Mouse (Mus musculus) skeletal muscle tissue, adult 2 months (tissue): ENCODE measurements around the gene 1700001O22Rik.

Experiments used
- DNase-seq: peaks from one replicate; pipeline ENCODE4 v3.0.0-alpha.2; 2012; ENCODE audit warnings: low read depth, low spot score

1700001O22Rik gene

DNA sequence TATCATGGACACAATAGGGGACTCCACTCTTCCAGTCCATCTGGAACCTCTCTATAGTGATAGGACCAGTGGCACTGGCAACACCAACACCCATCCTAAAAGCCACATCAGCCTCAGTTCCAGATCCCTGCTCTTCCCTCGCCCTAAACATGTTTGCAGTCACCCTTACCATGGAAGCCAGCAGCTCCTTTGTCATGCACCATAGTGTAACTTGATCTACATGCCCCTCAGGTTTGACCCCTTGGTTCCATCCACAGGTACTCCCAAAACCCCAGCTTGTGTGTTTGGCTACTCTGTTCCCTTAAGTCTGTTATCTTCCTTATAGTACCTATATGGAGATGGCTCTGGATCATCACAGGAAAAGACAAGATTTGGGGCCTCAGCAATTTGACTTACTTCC lies 12.9 kb upstream of the 1700001O22Rik start:
- DNase-seq, result no peak

DNA sequence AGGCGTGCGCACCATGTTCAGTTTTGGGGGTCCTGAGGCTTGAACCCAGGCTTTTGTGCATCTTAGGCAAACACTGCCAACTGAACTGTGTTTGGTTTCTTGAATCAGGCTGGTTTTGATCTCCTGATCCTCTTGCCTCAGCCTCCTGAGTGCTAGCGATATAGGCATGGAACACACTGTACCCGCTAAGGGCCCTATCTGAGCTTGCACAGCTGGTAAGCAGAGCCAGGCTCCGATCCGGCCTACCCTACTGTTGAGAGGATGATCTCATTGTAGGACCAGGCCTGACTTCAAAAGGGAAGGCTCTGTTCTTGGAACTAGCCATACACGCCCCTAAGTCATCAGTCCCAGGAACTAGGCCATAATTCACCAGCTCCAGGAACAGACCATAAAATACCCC lies 7.1 kb upstream of the 1700001O22Rik start:
- DNase-seq, result no peak

DNA sequence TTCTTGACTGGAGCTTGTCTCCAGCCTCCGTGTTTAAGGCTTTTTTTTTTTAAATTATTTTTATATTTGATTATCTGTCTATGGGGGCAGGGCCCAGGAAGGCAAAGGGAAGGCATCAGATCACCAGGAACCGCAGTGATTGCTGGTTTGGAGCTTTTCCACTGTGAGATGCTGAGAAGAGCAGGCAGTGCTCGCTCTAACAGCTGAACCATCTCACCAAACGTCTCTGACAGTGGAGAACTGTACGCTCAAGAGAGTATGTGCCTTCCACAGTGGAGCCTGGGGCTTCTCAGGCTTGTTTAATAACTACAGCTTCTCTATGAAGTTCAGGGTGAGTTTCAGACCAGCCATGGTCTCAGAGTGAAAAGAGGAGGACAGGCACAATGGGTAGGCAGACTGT lies 6.0 kb upstream of the 1700001O22Rik start:
- DNase-seq, result no peak

GRCm38 (mm10) chr2:30808296-30808655 lies 4.8 kb upstream of the 1700001O22Rik start:
- DNase-seq, result no peak

DNA sequence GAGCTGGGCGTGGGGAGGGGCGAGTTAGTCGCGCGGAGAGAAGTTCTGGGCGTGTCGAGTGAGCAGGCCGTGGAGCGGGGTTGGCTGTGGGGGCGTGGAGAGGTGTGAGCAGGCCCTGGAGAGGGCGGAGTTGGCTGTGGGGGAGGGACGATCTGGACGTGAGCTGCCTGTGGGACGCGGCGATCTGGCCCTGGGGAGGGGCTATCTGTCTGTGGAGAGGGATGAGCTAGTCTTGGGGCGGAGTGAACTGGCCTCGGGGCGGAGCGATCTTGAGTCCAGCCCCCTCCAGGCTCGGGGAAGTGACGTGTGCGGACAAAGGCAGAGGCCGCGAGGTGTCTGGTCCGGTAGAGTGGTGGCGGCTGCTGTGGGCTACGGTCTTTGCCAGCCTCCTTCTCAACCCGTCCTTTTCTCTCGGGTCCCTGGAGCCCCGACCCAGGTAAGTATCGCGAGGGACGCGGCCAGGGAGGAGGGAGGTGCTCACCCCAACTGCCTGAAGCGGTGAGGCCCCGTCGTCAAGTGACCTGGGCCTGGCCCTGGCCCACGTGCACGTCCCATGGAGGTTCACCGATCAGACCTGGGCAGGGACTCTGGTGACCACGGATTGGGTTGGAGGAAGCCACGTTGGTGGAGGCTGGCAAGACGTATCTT lies 4.3 kb upstream of the 1700001O22Rik start, which contains the start of gene Ntmt1:
Ntmt1 (plus strand) TSS at position 179 of the 648 bp plus-strand sequence.
- peak; percentile 99 for DNase-seq

GRCm38 (mm10) chr2:30807147-30807647 lies 3.7 kb upstream of the 1700001O22Rik start:
- no peak for DNase-seq

- no peak for DNase-seq
Observed at GRCm38 (mm10) chr2:30805983-30806382, 2.5 kb upstream of the 1700001O22Rik start.

DNA sequence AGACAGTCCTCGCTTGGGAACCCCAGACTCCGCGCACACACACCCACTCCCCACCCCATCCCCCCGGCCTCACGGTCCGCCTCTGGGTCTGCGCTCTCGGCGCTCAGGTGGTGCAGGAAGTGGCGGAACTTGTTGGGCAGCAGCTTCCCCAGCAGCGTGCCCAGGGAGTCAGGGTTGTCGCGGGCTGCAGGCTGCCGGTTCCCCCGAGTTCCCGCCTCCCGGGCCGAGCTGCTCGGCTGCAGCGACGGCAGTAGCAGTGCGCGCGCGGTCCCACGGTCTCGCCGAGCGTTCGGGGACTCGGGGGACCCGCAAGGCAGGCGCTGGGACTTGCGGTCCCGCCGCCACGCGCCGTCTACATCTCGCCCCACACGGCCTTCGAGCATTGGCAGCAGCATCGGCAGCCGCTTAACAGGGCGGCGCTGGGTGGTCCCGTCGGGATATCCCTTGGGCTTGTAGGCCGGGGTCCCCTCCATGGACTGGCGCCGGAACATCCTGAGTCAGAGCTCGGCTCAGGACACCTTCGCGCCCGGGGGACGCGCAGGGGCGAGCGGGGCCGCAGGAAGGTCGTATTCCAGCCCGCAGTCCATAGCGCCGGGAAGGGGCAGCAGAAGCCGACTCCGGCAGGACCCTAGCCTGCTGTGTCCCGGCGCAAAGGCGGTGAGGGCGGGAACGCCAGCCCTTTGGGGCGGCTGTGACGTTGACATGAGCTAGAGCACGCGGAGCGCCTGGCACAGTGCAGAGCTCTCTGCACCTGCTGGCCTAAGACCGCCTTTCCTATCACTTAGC lies 2.2 kb downstream of the 1700001O22Rik start:
- peak; percentile 42 for DNase-seq

DNA sequence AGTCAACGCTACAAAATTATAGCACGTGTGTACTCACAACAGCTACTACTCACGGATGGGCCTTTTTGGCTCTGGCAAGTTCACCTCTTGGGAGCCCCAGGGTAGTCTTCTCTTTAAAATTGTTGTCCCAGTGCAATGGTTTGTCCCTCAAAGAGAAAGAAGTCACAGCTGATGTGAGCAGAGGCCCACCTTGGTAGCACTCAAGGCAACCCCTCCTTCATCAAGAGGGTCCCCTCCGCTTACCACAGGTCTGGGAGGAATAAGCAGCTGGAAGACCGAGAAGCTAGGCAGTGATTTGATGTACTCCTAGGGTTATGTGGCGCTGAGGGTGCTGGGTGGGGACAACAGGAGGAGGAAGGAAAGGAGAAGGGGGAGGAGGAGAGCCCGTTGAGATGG lies 2.8 kb downstream of the 1700001O22Rik start:
- no peak for DNase-seq

DNA sequence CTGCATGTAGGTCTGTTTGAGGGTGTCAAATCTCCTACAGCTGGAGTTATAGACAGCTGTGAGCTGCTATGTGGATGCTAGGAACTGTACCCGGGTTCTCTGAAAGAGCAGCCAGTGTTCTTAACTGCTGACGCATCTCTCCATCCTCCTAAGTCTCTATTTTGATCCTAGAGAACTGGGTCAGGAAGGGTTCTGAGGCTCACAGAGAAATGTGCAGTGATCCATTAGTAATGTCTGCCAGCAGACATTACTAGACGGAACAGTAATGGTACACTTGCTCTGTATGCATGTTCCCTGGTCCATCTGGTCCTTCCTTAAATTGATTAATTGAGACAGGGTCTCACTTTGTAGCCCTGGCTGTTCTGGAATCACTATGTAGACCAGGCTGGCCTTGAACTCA lies 4.0 kb downstream of the 1700001O22Rik start:
- DNase-seq, result no peak

- DNase-seq, result peak; percentile 77
Observed at GRCm38 (mm10) chr2:30796382-30796781, 7.1 kb downstream of the 1700001O22Rik start.

DNA sequence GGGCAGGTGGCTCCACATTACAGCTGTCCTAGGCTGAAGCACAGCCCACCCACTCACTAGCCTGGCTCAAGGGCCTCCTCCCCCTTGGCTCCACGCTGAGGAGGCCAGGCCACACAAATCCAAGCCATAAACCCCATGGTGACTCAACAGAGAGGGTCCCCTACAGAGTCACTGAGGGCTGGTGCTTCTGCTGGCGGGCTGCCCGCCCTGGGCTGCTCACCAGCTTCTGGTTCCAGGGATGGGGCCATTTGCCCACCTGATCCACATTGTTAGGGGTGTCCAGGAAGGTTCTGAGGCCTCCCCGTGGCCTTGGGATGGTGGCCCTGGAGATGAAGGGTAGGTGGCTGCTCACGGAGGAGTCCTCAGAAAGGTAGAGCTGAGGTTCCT lies 7.6 kb downstream of the 1700001O22Rik start:
- DNase-seq, result no peak

DNA sequence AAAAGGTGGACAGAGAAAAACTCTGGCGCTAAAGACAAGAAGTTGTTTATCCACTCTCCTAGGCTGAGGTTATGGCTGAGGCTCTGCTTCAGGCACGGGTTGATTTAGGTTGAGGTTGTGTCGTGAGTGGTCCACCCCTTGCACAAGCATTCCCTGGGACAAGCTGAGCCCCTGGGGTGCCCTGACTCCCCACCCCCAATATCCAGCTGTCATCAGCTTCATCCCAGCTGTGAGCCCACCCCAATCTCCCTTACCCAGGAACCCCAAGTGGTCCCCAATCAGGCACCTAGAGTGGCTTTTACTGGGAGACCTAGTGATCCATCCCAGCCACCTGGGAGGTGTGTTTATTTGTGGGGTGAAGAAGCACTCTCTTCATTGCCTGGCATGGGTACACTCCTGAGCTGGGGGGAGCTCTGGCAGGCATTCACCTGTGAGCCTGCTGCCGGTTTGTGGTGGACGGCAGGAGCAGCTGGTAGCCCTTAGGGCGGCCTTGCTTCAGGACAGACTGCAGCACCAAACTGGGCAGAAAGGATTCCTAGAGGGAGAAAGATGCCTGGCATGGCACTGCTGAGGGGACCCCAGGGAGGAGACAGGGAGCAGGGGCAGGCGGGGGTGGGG lies 8.1 kb downstream of the 1700001O22Rik start:
- DNase-seq, result no peak

- peak; percentile 82 for DNase-seq
Observed at GRCm38 (mm10) chr2:30794179-30795108, 9.0 kb downstream of the 1700001O22Rik start.

DNA sequence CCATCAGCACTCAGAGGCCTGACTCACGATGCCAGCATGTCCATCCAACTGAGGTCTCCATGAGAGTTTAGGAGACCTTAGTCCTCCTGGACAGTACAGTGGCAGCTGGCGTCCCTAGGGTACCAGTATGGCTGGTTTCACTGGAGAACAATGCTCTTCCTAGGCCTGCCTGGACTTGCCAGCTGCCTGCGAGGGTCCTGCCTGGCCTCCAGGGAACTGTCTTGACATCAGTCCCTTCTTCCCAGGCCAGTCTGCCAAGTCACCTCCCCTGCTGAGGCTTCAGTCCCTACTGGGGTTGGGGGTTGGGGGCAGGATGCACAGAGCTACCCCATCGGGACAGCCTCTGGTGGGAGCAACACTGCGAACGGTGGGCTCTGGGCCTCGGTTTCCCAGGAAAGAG lies 11.4 kb downstream of the 1700001O22Rik start:
- no peak for DNase-seq

- no peak for DNase-seq
Observed at GRCm38 (mm10) chr2:30787466-30787865, 16.0 kb downstream of the 1700001O22Rik start.

DNA sequence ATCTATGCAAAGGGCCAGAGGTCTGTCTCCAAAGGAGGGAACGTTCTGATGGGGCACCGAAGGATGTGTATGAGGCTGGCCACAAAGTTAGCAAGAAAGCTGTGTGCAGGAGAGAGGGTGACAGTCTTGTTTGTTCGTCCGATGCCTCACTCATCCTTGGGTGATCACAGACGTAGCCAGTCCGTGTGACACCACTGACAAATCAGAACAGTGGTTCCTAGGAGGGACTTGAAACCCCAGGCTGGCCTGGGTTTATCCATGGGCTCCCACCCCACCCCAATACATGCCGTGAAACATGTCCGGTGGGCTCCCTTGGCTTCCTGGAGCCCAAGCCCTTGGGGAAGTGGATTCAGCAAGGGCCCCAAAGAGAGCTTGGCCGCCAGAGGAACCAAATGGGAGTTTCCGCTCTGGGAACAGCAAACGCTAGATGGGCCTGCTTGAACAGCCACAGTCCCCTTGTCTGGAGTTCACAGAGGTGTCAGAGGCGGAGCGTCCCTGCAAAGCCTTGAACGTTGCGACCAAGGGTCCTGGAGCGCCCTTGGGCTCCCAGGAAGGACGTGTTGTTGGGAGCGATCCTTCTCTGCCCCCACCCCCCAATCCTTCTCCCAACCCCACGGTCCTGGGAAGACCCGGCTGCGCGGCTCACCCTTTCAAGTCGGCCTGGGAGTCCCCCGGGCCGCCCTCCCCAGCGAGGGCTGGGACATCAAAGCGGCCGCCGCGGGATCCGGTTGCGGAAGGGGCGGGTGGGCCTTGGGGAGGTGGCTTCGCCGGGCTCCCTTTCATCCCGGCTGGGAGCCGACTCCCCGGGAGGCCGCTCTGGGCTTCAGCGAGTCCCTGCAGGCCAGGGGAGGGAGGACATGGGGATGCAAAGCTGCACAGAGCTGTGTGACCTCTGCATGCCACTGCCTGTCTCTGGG lies 19.1 kb downstream of the 1700001O22Rik start:
- DNase-seq, result no peak

- peak; percentile 66 for DNase-seq
Observed at GRCm38 (mm10) chr2:30783346-30783745, 20.1 kb downstream of the 1700001O22Rik start.

- no peak for DNase-seq
Observed at GRCm38 (mm10) chr2:30782312-30783290, 20.9 kb downstream of the 1700001O22Rik start.
